Mouse (Mus musculus) heart, embryonic 15.5 days (tissue): ENCODE data around the gene BC004004. TPM values are rescaled to one million over a fixed set of nuclear protein-coding genes. Genes with fewer than 3 reads are reported as not detected.

Experiments
- ATAC-seq: fragments of 200-750 bp; cut with Nextera tagmentation; replicated peaks from 2 replicates; pipeline ENCODE4 v1.8.0; 2017; ENCODE audit warnings: low read depth, moderate TSS enrichment; ENCODE audit not compliant: insufficient number of reproducible peaks, insufficient read depth, low FRiP score
- H3K27ac ChIP-seq: fragments of 300-500 bp; sonication (generic); 2 replicates; pipeline ENCODE4 v1.5.1; 2015; ENCODE audit warnings: mild to moderate bottlenecking, inconsistent platforms
- H3K27me3 ChIP-seq: fragments of 300-500 bp; sonication (generic); 2 replicates; pipeline ENCODE4 v1.6.1; 2015; ENCODE audit warnings: inconsistent platforms
- H3K36me3 ChIP-seq: fragments of 300-500 bp; sonication (generic); 2 replicates; pipeline ENCODE4 v1.6.1; 2015; ENCODE audit warnings: mild to moderate bottlenecking, inconsistent platforms
- H3K4me1 ChIP-seq: fragments of 300-500 bp; sonication (generic); replicated peaks from 2 replicates; pipeline ENCODE4 v1.6.1; 2015; ENCODE audit warnings: inconsistent platforms
- H3K4me2 ChIP-seq: fragments of 300-500 bp; sonication (generic); 2 replicates; pipeline ENCODE4 v1.6.1; 2015; ENCODE audit warnings: inconsistent platforms, mild to moderate bottlenecking, moderate library complexity
- H3K4me3 ChIP-seq: fragments of 300-500 bp; sonication (generic); 2 replicates; pipeline ENCODE4 v1.5.1; 2015; ENCODE audit warnings: mild to moderate bottlenecking, inconsistent platforms
- H3K9ac ChIP-seq: fragments of 300-500 bp; sonication (generic); 2 replicates; pipeline ENCODE4 v1.6.1; 2015; ENCODE audit warnings: mild to moderate bottlenecking, inconsistent platforms
- H3K9me3 ChIP-seq: fragments of 300-500 bp; sonication (generic); replicated peaks from 2 replicates; pipeline ENCODE4 v1.6.1; 2016; ENCODE audit warnings: inconsistent platforms
- WGBS: fragments of 180-500 bp; shearing (Covaris S2); methylation state at CpG from one replicate; pipeline ENCODE4 v1.1.7; 2015; ENCODE audit warnings: mixed read lengths; 5-methylcytosine and 5-hydroxymethylcytosine counted together
- polyA plus RNA-seq: library from polyadenylated mRNA; unstranded; fragments of >200 nt; fragmentation: Nextera tagmentation; extraction: Ambion mirVana; gene quantifications from 2 replicates; pipeline ENCODE4 v1.2.1, GENCODE M21; 2015

The BC004004 gene
- polyA plus RNA-seq, 1 experiment from 2014 or later = 91.1 TPM

GRCm38 (mm10) chr17:29355461-29355840, 86.9 kb downstream of the BC004004 start:
- ATAC-seq = peak; percentile 32
- peaks cover 29% of the 10 kb centered on the region for H3K4me1 ChIP-seq
- H3K9ac ChIP-seq = peak overlapping the region; percentile 53
- WGBS = 23% methylated on average over 5 of the region's 5 CpGs
- no peaks in the 10 kb centered on the region for H3K36me3 ChIP-seq
- no peaks in the 10 kb centered on the region for H3K27me3 ChIP-seq
- no peaks in the 10 kb centered on the region for H3K9me3 ChIP-seq
- H3K4me2 ChIP-seq = peak overlapping the region; percentile 70
- peak overlapping the region; percentile 98 for H3K27ac ChIP-seq
- no peak overlapping the region for H3K4me3 ChIP-seq

GRCm38 (mm10) chr17:29355841-29356478, 87.4 kb downstream of the BC004004 start:
- Histone ChIP-seq H3K27me3 (no peaks in the 10 kb centered on the region), H3K4me2 (peak overlapping the region; percentile 70), H3K4me1 (peaks cover 34% of the 10 kb centered on the region), H3K9ac (peak overlapping the region; percentile 53), H3K9me3 (no peaks in the 10 kb centered on the region), H3K27ac (peak overlapping the region; percentile 98), H3K4me3 (peak overlapping the region; percentile 44), H3K36me3 (no peaks in the 10 kb centered on the region)
- ATAC-seq = peak; percentile 75
- 8% methylated on average over 17 of the region's 17 CpGs for WGBS

- peak overlapping the region; percentile 53 for H3K9ac ChIP-seq
- 3% methylated on average over 11 of the region's 11 CpGs for WGBS
- ATAC-seq = peak; percentile 91
- peak overlapping the region; percentile 98 for H3K27ac ChIP-seq
- H3K4me2 ChIP-seq = peak overlapping the region; percentile 70
- peak overlapping the region; percentile 44 for H3K4me3 ChIP-seq
- no peaks in the 10 kb centered on the region for H3K36me3 ChIP-seq
- no peaks in the 10 kb centered on the region for H3K27me3 ChIP-seq
- H3K4me1 ChIP-seq = peaks cover 38% of the 10 kb centered on the region
- H3K9me3 ChIP-seq = no peaks in the 10 kb centered on the region
These were observed 87.9 kb downstream of the BC004004 start for GRCm38 (mm10) chr17:29356479-29356856.

GRCm38 (mm10) chr17:29356882-29357281, 88.3 kb downstream of the BC004004 start:
- Histone ChIP-seq H3K9ac (peak overlapping the region; percentile 53), H3K4me3 (peak overlapping the region; percentile 44), H3K27ac (peak overlapping the region; percentile 98), H3K27me3 (no peaks in the 10 kb centered on the region), H3K36me3 (no peaks in the 10 kb centered on the region), H3K9me3 (no peaks in the 10 kb centered on the region), H3K4me1 (peaks cover 39% of the 10 kb centered on the region), H3K4me2 (peak overlapping the region; percentile 70)
- 17% methylated on average over 9 of the region's 9 CpGs for WGBS
- 0 out of 2 replicates have a peak, but pooled peaks have one; percentile 3 for ATAC-seq

GRCm38 (mm10) chr17:29358928-29359327, 90.3 kb downstream of the BC004004 start:
- no peak overlapping the region for H3K4me3 ChIP-seq
- no peak for ATAC-seq

GRCm38 (mm10) chr17:29360761-29361221, 92.2 kb downstream of the BC004004 start, which contains the start of gene Fgd2:
Gene Fgd2, plus strand, starts transcription at chr17:29360914.
- H3K27ac ChIP-seq = no peak within 1 kb of the TSS
- no peaks in the 10 kb centered on the region for H3K36me3 ChIP-seq
- H3K9me3 ChIP-seq = no peaks in the 10 kb centered on the region
- WGBS = 22% methylated on average over 5 of the region's 5 CpGs
- H3K27me3 ChIP-seq = no peaks in the 10 kb centered on the region
- peak within 1 kb of the TSS; percentile 22; the same call in 1 of the 2 replicates for H3K4me2 ChIP-seq
- H3K4me1 ChIP-seq = peaks cover 27% of the 10 kb centered on the region
- no peak within 1 kb of the TSS for H3K9ac ChIP-seq
- ATAC-seq = no peak
- peak within 1 kb of the TSS; percentile 16; the same call in 1 of the 2 replicates for H3K4me3 ChIP-seq

More at GRCm38 (mm10) chr17:29358928-29359327, 90.3 kb downstream of the BC004004 start:
- no peaks in the 10 kb centered on the region for H3K36me3 ChIP-seq
- H3K27me3 ChIP-seq = no peaks in the 10 kb centered on the region
- H3K4me2 ChIP-seq = no peak overlapping the region
- H3K9me3 ChIP-seq = no peaks in the 10 kb centered on the region
- H3K27ac ChIP-seq = no peak overlapping the region
- peaks cover 39% of the 10 kb centered on the region for H3K4me1 ChIP-seq
- no peak overlapping the region for H3K9ac ChIP-seq
- whole genome bisulfite sequencing = 75% methylated on average over 3 of the region's 3 CpGs

GRCm38 (mm10) chr17:29361982-29362691, 93.5 kb downstream of the BC004004 start:
- Histone ChIP-seq H3K4me1 (peaks cover 14% of the 10 kb centered on the region), H3K9ac (no peak overlapping the region), H3K36me3 (no peaks in the 10 kb centered on the region), H3K27ac (no peak overlapping the region), H3K9me3 (no peaks in the 10 kb centered on the region), H3K27me3 (0 out of 2 replicates have a peak, but pooled peaks cover 3% of the 10 kb centered on the region), H3K4me2 (no peak overlapping the region), H3K4me3 (no peak overlapping the region)
- no peak for ATAC-seq
- 40% methylated on average over 8 of the region's 8 CpGs for WGBS

- Histone ChIP-seq H3K4me3 (no peak overlapping the region), H3K4me2 (no peak overlapping the region), H3K9ac (no peak overlapping the region), H3K4me1 (peaks cover 11% of the 10 kb centered on the region), H3K27me3 (0 out of 2 replicates have a peak, but pooled peaks cover 6% of the 10 kb centered on the region), H3K27ac (no peak overlapping the region), H3K9me3 (no peaks in the 10 kb centered on the region), H3K36me3 (no peaks in the 10 kb centered on the region)
- ATAC-seq = no peak
- WGBS = 75% methylated on average over 8 of the region's 8 CpGs
These were observed 94.5 kb downstream of the BC004004 start for GRCm38 (mm10) chr17:29363109-29363508.

Other genes with a start within 250 kb of the BC004004 start
- gene Srsf3, start 236.2 kb upstream of the BC004004 start, polyA plus RNA-seq = 318 and 332 TPM in 2 replicates
- 53.3 and 64.4 TPM in 2 replicates for gene Cdkn1a, start 177.8 kb upstream of the BC004004 start, polyA plus RNA-seq
- gene Rab44, start 154.6 kb upstream of the BC004004 start, polyA plus RNA-seq = 0.66 and 3.1 TPM in 2 replicates
- 14.9 and 17.9 TPM in 2 replicates for gene Cpne5, start 30.6 kb upstream of the BC004004 start, polyA plus RNA-seq
- gene Ppil1, start 4.6 kb upstream of the BC004004 start, polyA plus RNA-seq = 86.8 and 107 TPM in 2 replicates
- gene Pi16, start 48.9 kb downstream of the BC004004 start, polyA plus RNA-seq = 4.3 and 5.8 TPM in 2 replicates
- 224 and 299 TPM in 2 replicates for gene Mtch1, start 79.1 kb downstream of the BC004004 start, polyA plus RNA-seq
- 3.0 and 7.0 TPM in 2 replicates for gene Fgd2, start 92.1 kb downstream of the BC004004 start, polyA plus RNA-seq
- 17.9 and 18.2 TPM in 2 replicates for gene Pim1, start 222.0 kb downstream of the BC004004 start, polyA plus RNA-seq